Comparison of ENCODE assay signal across 8 mouse cellular contexts in the genomic region with DNA sequence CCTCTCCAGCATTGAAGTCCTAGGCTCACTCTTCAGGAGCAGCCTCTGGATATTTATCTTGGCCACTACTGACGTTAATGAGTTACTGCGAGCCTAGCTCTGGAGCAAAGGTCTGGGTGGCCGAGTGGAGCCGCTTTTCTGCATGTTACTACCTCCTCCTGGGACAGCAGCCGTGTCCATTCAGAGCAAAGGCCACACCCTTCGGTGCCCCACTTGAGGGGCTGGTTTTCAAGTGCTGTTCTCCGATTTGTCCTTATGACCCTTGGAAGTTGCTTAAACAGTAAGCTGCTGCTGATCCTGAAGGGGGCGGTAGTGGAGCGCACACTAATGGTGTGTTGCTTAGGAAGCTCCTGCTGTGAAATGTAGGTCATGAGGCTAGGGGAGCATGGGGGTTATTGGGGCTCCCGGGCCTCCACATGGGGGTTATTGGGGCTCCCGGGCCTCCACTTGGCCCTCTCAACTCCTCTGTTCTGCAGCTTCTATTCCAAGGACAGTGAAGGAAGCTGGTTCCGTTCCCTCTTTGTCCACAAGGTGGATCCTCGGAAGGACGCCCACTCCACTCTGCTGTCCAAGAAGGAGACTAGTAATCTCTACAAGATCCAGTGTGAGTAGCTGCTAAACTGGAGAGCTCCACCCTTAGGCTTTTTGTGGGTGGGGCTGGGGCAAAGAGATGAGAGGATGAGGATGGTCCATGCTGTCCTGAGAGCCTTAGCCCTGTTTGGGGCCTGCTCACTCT. TPM values are rescaled to one million over a fixed set of nuclear protein-coding genes. Genes with fewer than 3 reads are reported as not detected.
DNase-seq lines count a peak whose midpoint lies in the region; ATAC-seq lines count a peak whose summit lies in the region.

No protein-coding gene starts in this region.

- H3K36me3 ChIP-seq in embryonic facial prominence, embryonic 13.5 days, result peaks cover 33% of the 10 kb centered on the region
- peaks cover 33% of the 10 kb centered on the region for H3K36me3 ChIP-seq in kidney, embryonic 15.5 days

- peak; percentile 30 to 39 for DNase-seq in cerebellum, postnatal 10 days
- no peak for DNase-seq in cerebellum, postnatal 36 days
- DNase-seq in A20 (ENCODE audit: low read depth, low spot score), result peak; percentile 31
- peak; percentile 88 for DNase-seq in lung, postnatal 36 days
- no peak for DNase-seq in layer of hippocampus, adult 18-20 months (ENCODE audit: low spot score in 2 of 2)
- no peak for DNase-seq in layer of hippocampus, adult 11-12 months (ENCODE audit: low spot score)

- 55% methylated on average over 14 of the region's 14 CpGs for WGBS in embryonic facial prominence, embryonic 13.5 days
- WGBS in kidney, embryonic 15.5 days, result 37% methylated on average over 14 of the region's 14 CpGs

- H3K27ac ChIP-seq in embryonic facial prominence, embryonic 13.5 days, result no peak overlapping the region
- H3K27ac ChIP-seq in kidney, embryonic 15.5 days, result peak overlapping the region; percentile 61

- ATAC-seq in embryonic facial prominence, embryonic 13.5 days (ENCODE audit: insufficient number of reproducible peaks, insufficient read depth, low FRiP score, low TSS enrichment, low read depth), result 0 out of 2 replicates have a peak, but pooled peaks have one; percentile 20
- ATAC-seq in kidney, embryonic 15.5 days (replicated peaks; ENCODE audit: low FRiP score), result peak; percentile 91

- no peak overlapping the region for H3K4me2 ChIP-seq in embryonic facial prominence, embryonic 13.5 days
- H3K4me2 ChIP-seq in kidney, embryonic 15.5 days, result 0 out of 2 replicates have a peak overlapping the region, but pooled peaks have one; percentile 14

- H3K9me3 ChIP-seq in embryonic facial prominence, embryonic 13.5 days, result no peaks in the 10 kb centered on the region
- no peaks in the 10 kb centered on the region for H3K9me3 ChIP-seq in kidney, embryonic 15.5 days (replicated peaks)

- H3K27me3 ChIP-seq in embryonic facial prominence, embryonic 13.5 days, result no peaks in the 10 kb centered on the region
- H3K27me3 ChIP-seq in kidney, embryonic 15.5 days, result no peaks in the 10 kb centered on the region

- H3K4me3 ChIP-seq in embryonic facial prominence, embryonic 13.5 days, result no peak overlapping the region
- no peak overlapping the region for H3K4me3 ChIP-seq in kidney, embryonic 15.5 days (replicated peaks)

- H3K4me1 ChIP-seq in embryonic facial prominence, embryonic 13.5 days, result 0 out of 2 replicates have a peak, but pooled peaks cover 4% of the 10 kb centered on the region
- peaks cover 31% of the 10 kb centered on the region for H3K4me1 ChIP-seq in kidney, embryonic 15.5 days

- no peak overlapping the region for H3K9ac ChIP-seq in embryonic facial prominence, embryonic 13.5 days
- H3K9ac ChIP-seq in kidney, embryonic 15.5 days, result no peak overlapping the region

RNA-seq across cellular contexts. Expression of a gene that starts 9.3 kb away (rescaled TPM):
- polyA plus RNA-seq in embryonic facial prominence, embryonic 13.5 days (2015; fragmentation: Nextera tagmentation; extraction: Ambion mirVana), result 61.6 and 65.8 TPM in 2 replicates
- 78.4 and 81.4 TPM in 2 replicates for polyA plus RNA-seq in kidney, embryonic 15.5 days (2015; fragmentation: Nextera tagmentation; extraction: Ambion mirVana)
- total RNA-seq in layer of hippocampus, adult 18-20 months (2021), result 10 to 100 TPM; 90.6 to 97.0 TPM

RNA-seq across cellular contexts. Expression of a gene that starts 12.1 kb away (rescaled TPM):
- polyA plus RNA-seq in embryonic facial prominence, embryonic 13.5 days (2015; fragmentation: Nextera tagmentation; extraction: Ambion mirVana), result 37.6 and 39.7 TPM in 2 replicates
- 36.0 and 39.7 TPM in 2 replicates for polyA plus RNA-seq in kidney, embryonic 15.5 days (2015; fragmentation: Nextera tagmentation; extraction: Ambion mirVana)
- 10 to 100 TPM; 37.1 to 37.2 TPM for total RNA-seq in layer of hippocampus, adult 18-20 months (2021)

RNA-seq across cellular contexts. Expression of a gene that starts 33.7 kb away (rescaled TPM):
- polyA plus RNA-seq in embryonic facial prominence, embryonic 13.5 days (2015; fragmentation: Nextera tagmentation; extraction: Ambion mirVana), result 55.7 and 61.4 TPM in 2 replicates
- polyA plus RNA-seq in kidney, embryonic 15.5 days (2015; fragmentation: Nextera tagmentation; extraction: Ambion mirVana), result 49.8 and 53.2 TPM in 2 replicates
- 10 to 100 TPM; 88.6 to 99.8 TPM for total RNA-seq in layer of hippocampus, adult 18-20 months (2021)

Comparison
In these comparisons a context has a peak if more than half of its experiments do, and no peak if none do; other contexts are left out.
1. DNase-seq: peak in cerebellum, postnatal 10 days (2 of 2), A20 (single experiment) and lung, postnatal 36 days (single experiment); none in cerebellum, postnatal 36 days (0 of 2), layer of hippocampus, adult 18-20 months (0 of 2) and layer of hippocampus, adult 11-12 months (single experiment).